Mouse (Mus musculus) lung, postnatal 25 days (tissue): ENCODE measurements at regions not wholly inside any gene's neighbourhood (a gene's known extent, or its start where the extent isn't known, plus 50 kb on each side); places are given as distances from the start of the nearest gene placed in this dataset.

Experiments
- DNase-seq: peaks from one replicate; pipeline ENCODE4 v3.0.0; 2022; ENCODE audit warnings: low spot score

GRCm38 (mm10) chr16:96372021-96372751 is 71.2 kb downstream of the Itgb2l start:
- DNase-seq: no peak

GRCm38 (mm10) chr16:96371117-96371516 is 72.3 kb downstream of the Itgb2l start:
- no peak for DNase-seq

- peak; percentile 65 for DNase-seq
These were observed 73.2 kb downstream of the Itgb2l start for GRCm38 (mm10) chr16:96370213-96370612.
